Mouse (Mus musculus): ENCODE data around the gene Pdap1. TPM values are rescaled to one million over a fixed set of nuclear protein-coding genes. Genes with fewer than 3 reads are reported as not detected.
"Not testable (repeated sequence)": the region's sequence is repeated elsewhere in the genome, so short reads cannot be mapped to it uniquely, and the experiment has no call there.

The Pdap1 gene
- polyA plus RNA-seq, 1 experiment from 2014 or later, result 111 TPM

- ATAC-seq (ENCODE audit: low FRiP score), result peak; percentile 3; the same call in 1 of the 2 replicates
- peaks cover 28% of the 10 kb centered on the region for H3K4me1 ChIP-seq
- no peaks in the 10 kb centered on the region for H3K9me3 ChIP-seq (replicated peaks)
- peak overlapping the region; percentile 90 for H3K27ac ChIP-seq
- peak overlapping the region; percentile 88 for H3K9ac ChIP-seq
- H3K4me3 ChIP-seq, result peak overlapping the region; percentile 94
- whole genome bisulfite sequencing, result 2% methylated on average over 18 of the region's 18 CpGs
- H3K27me3 ChIP-seq, result no peaks in the 10 kb centered on the region
- H3K36me3 ChIP-seq, result peaks cover 57% of the 10 kb centered on the region
- H3K4me2 ChIP-seq (replicated peaks), result peak overlapping the region; percentile 87
Observed at GRCm38 (mm10) chr5:145140611-145141010, 573 bp upstream of the Pdap1 start.

GRCm38 (mm10) chr5:145138836-145139235 is 1.2 kb downstream of the Pdap1 start:
- 20% methylated on average over 6 of the region's 6 CpGs for WGBS
- no peak overlapping the region for H3K27ac ChIP-seq
- H3K9me3 ChIP-seq (replicated peaks), result no peaks in the 10 kb centered on the region
- peaks cover 57% of the 10 kb centered on the region for H3K36me3 ChIP-seq
- peak overlapping the region; percentile 87 for H3K4me2 ChIP-seq (replicated peaks)
- no peak for ATAC-seq (ENCODE audit: low FRiP score)
- peak overlapping the region; percentile 94 for H3K4me3 ChIP-seq
- H3K27me3 ChIP-seq, result no peaks in the 10 kb centered on the region
- H3K4me1 ChIP-seq, result peaks cover 28% of the 10 kb centered on the region
- H3K9ac ChIP-seq, result peak overlapping the region; percentile 88

- not testable (repeated sequence) for H3K4me3 ChIP-seq; ATAC-seq (ENCODE audit: low FRiP score); H3K9me3 ChIP-seq (replicated peaks); H3K27ac ChIP-seq; H3K4me2 ChIP-seq (replicated peaks); H3K9ac ChIP-seq; H3K27me3 ChIP-seq
- peaks cover 88% of the 10 kb centered on the region for H3K36me3 ChIP-seq
- 90% methylated on average over 6 of the region's 6 CpGs for WGBS
- peaks cover 12% of the 10 kb centered on the region for H3K4me1 ChIP-seq
Observed at GRCm38 (mm10) chr5:145133275-145133674, 6.8 kb downstream of the Pdap1 start.

GRCm38 (mm10) chr5:145130995-145131394 is 9.0 kb downstream of the Pdap1 start:
- Histone ChIP-seq H3K4me3 (no peak overlapping the region), H3K36me3 (peaks cover 96% of the 10 kb centered on the region), H3K4me2 (replicated peaks) (no peak overlapping the region), H3K9me3 (replicated peaks) (no peaks in the 10 kb centered on the region), H3K9ac (no peak overlapping the region), H3K27ac (no peak overlapping the region), H3K27me3 (no peaks in the 10 kb centered on the region), H3K4me1 (no peaks in the 10 kb centered on the region)
- no peak for ATAC-seq (ENCODE audit: low FRiP score)
- WGBS, result 94% methylated on average over 3 of the region's 3 CpGs

GRCm38 (mm10) chr5:145130191-145130590 is 9.8 kb downstream of the Pdap1 start:
- H3K27me3 ChIP-seq, result no peaks in the 10 kb centered on the region
- ATAC-seq (ENCODE audit: low FRiP score), result no peak

GRCm38 (mm10) chr5:145129773-145130172 is 10.3 kb downstream of the Pdap1 start:
- H3K4me1 ChIP-seq; ATAC-seq (ENCODE audit: low FRiP score); H3K27me3 ChIP-seq; H3K27ac ChIP-seq; H3K9ac ChIP-seq; H3K9me3 ChIP-seq (replicated peaks); H3K4me3 ChIP-seq; H3K4me2 ChIP-seq (replicated peaks): not testable (repeated sequence)
- peaks cover 95% of the 10 kb centered on the region for H3K36me3 ChIP-seq
- 93% methylated on average over 4 of the region's 6 CpGs for WGBS

More at GRCm38 (mm10) chr5:145130191-145130590, 9.8 kb downstream of the Pdap1 start:
- 89% methylated on average over 11 of the region's 11 CpGs for WGBS
- peaks cover 95% of the 10 kb centered on the region for H3K36me3 ChIP-seq
- H3K4me1 ChIP-seq, result no peaks in the 10 kb centered on the region
- H3K9ac ChIP-seq, result no peak overlapping the region
- H3K27ac ChIP-seq, result no peak overlapping the region
- no peak overlapping the region for H3K4me2 ChIP-seq (replicated peaks)
- no peak overlapping the region for H3K4me3 ChIP-seq
- H3K9me3 ChIP-seq (replicated peaks), result no peaks in the 10 kb centered on the region

- Histone ChIP-seq H3K27me3 (no peaks in the 10 kb centered on the region), H3K4me1 (no peaks in the 10 kb centered on the region), H3K9me3 (replicated peaks) (no peaks in the 10 kb centered on the region), H3K9ac (no peak overlapping the region), H3K4me3 (no peak overlapping the region), H3K36me3 (peaks cover 95% of the 10 kb centered on the region), H3K4me2 (replicated peaks) (no peak overlapping the region), H3K27ac (no peak overlapping the region)
- no peak for ATAC-seq (ENCODE audit: low FRiP score)
- 91% methylated on average over 4 of the region's 4 CpGs for WGBS
Observed at GRCm38 (mm10) chr5:145129124-145129523, 10.9 kb downstream of the Pdap1 start.

- Histone ChIP-seq H3K4me2 (replicated peaks) (no peak overlapping the region), H3K27ac (no peak overlapping the region), H3K9ac (no peak overlapping the region), H3K9me3 (replicated peaks) (no peaks in the 10 kb centered on the region), H3K27me3 (no peaks in the 10 kb centered on the region), H3K4me1 (no peaks in the 10 kb centered on the region), H3K4me3 (no peak overlapping the region), H3K36me3 (peaks cover 82% of the 10 kb centered on the region)
- no peak for ATAC-seq (ENCODE audit: low FRiP score)
- 95% methylated on average over 9 of the region's 9 CpGs for WGBS
Observed at GRCm38 (mm10) chr5:145126580-145126979, 13.5 kb downstream of the Pdap1 start.

GRCm38 (mm10) chr5:145123396-145123795 is 16.6 kb downstream of the Pdap1 start:
- Histone ChIP-seq H3K9me3 (replicated peaks) (peaks cover 4% of the 10 kb centered on the region; the same call in 1 of the 2 replicates), H3K27me3 (no peaks in the 10 kb centered on the region), H3K4me3 (no peak overlapping the region), H3K36me3 (peaks cover 50% of the 10 kb centered on the region), H3K4me2 (replicated peaks) (no peak overlapping the region), H3K27ac (no peak overlapping the region), H3K9ac (no peak overlapping the region), H3K4me1 (no peaks in the 10 kb centered on the region)
- no peak for ATAC-seq (ENCODE audit: low FRiP score)
- WGBS, result 96% methylated on average over 19 of the region's 19 CpGs

- Histone ChIP-seq H3K4me3 (no peak overlapping the region), H3K27ac (no peak overlapping the region), H3K4me2 (replicated peaks) (no peak overlapping the region), H3K27me3 (peaks cover 1% of the 10 kb centered on the region; the same call in 1 of the 2 replicates), H3K9ac (no peak overlapping the region), H3K9me3 (replicated peaks) (peaks cover 4% of the 10 kb centered on the region; the same call in 1 of the 2 replicates), H3K4me1 (no peaks in the 10 kb centered on the region; the same call in 1 of the 2 replicates), H3K36me3 (peaks cover 29% of the 10 kb centered on the region)
- ATAC-seq (ENCODE audit: low FRiP score), result no peak
- 69% methylated on average over 7 of the region's 7 CpGs for WGBS
Observed at GRCm38 (mm10) chr5:145120921-145121320, 19.1 kb downstream of the Pdap1 start.

GRCm38 (mm10) chr5:145119385-145119784 is 20.7 kb downstream of the Pdap1 start:
- Histone ChIP-seq H3K9ac (no peak overlapping the region), H3K36me3 (peaks cover 14% of the 10 kb centered on the region), H3K4me1 (peaks cover 6% of the 10 kb centered on the region), H3K27me3 (peaks cover 16% of the 10 kb centered on the region), H3K4me3 (no peak overlapping the region), H3K27ac (no peak overlapping the region), H3K4me2 (replicated peaks) (no peak overlapping the region), H3K9me3 (replicated peaks) (peaks cover 4% of the 10 kb centered on the region; the same call in 1 of the 2 replicates)
- WGBS, result 88% methylated on average over 2 of the region's 2 CpGs
- no peak for ATAC-seq (ENCODE audit: low FRiP score)

- WGBS, result 88% methylated on average over 5 of the region's 5 CpGs
- H3K4me3 ChIP-seq, result no peak overlapping the region
- no peak for ATAC-seq (ENCODE audit: low FRiP score)
Observed at GRCm38 (mm10) chr5:145118461-145118860, 21.6 kb downstream of the Pdap1 start.

GRCm38 (mm10) chr5:145118005-145118404 is 22.0 kb downstream of the Pdap1 start:
- 63% methylated on average over 6 of the region's 6 CpGs for WGBS
- ATAC-seq (ENCODE audit: low FRiP score), result no peak
- no peak overlapping the region for H3K4me3 ChIP-seq
- peaks cover 1% of the 10 kb centered on the region for H3K36me3 ChIP-seq
- H3K9ac ChIP-seq, result no peak overlapping the region
- no peak overlapping the region for H3K27ac ChIP-seq
- H3K4me2 ChIP-seq (replicated peaks), result no peak overlapping the region
- peaks cover 4% of the 10 kb centered on the region; the same call in 1 of the 2 replicates for H3K9me3 ChIP-seq (replicated peaks)
- H3K27me3 ChIP-seq, result peaks cover 26% of the 10 kb centered on the region
- peaks cover 12% of the 10 kb centered on the region for H3K4me1 ChIP-seq

More at GRCm38 (mm10) chr5:145118461-145118860, 21.6 kb downstream of the Pdap1 start:
- Histone ChIP-seq H3K4me1 (peaks cover 12% of the 10 kb centered on the region), H3K36me3 (peaks cover 5% of the 10 kb centered on the region), H3K9me3 (replicated peaks) (peaks cover 4% of the 10 kb centered on the region; the same call in 1 of the 2 replicates), H3K4me2 (replicated peaks) (no peak overlapping the region), H3K27ac (no peak overlapping the region), H3K9ac (no peak overlapping the region), H3K27me3 (peaks cover 25% of the 10 kb centered on the region)
